Mouse (Mus musculus) limb, embryonic 14.5 days (tissue): ENCODE results near the gene Ankdd1a. TPM values are rescaled to one million over a fixed set of nuclear protein-coding genes. Genes with fewer than 3 reads are reported as not detected.

Source experiments
- ATAC-seq: fragments of 200-750 bp; cut with Nextera tagmentation; 2 replicates; pipeline ENCODE4 v1.8.0; 2017; ENCODE audit warnings: low read depth, moderate number of reproducible peaks, moderate TSS enrichment; ENCODE audit not compliant: low FRiP score
- DNase-seq: peaks from one replicate; pipeline ENCODE4 v3.0.0-alpha.2; 2015; ENCODE audit warnings: low spot score
- H3K27ac ChIP-seq: fragments of 300-500 bp; sonication (generic); replicated peaks from 2 replicates; pipeline ENCODE4 v1.5.1; 2014; ENCODE audit warnings: low read depth, mild to moderate bottlenecking, low read length, moderate library complexity, mixed read lengths
- H3K27me3 ChIP-seq: fragments of 300-500 bp; sonication (generic); 2 replicates; pipeline ENCODE4 v1.6.1; 2014; ENCODE audit warnings: low read length, mixed read lengths; ENCODE audit not compliant: control insufficient read depth, insufficient read depth
- H3K36me3 ChIP-seq: fragments of 300-500 bp; sonication (generic); 2 replicates; pipeline ENCODE4 v1.6.1; 2014; ENCODE audit warnings: mild to moderate bottlenecking, low read length, moderate library complexity, mixed read lengths; ENCODE audit not compliant: control insufficient read depth, insufficient read depth
- H3K4me1 ChIP-seq: fragments of 300-500 bp; sonication (generic); 2 replicates; pipeline ENCODE4 v1.6.1; 2014; ENCODE audit warnings: antibody characterized with exemption, low read length, mixed read lengths; ENCODE audit not compliant: control insufficient read depth, insufficient read depth
- H3K4me2 ChIP-seq: fragments of 300-500 bp; sonication (generic); replicated peaks from 2 replicates; pipeline ENCODE4 v1.6.1; 2014; ENCODE audit warnings: low read depth, mild to moderate bottlenecking, low read length, moderate library complexity; ENCODE audit not compliant: severe bottlenecking
- H3K4me3 ChIP-seq: fragments of 300-500 bp; sonication (generic); replicated peaks from 2 replicates; pipeline ENCODE4 v1.5.1; 2014; ENCODE audit warnings: low read length
- H3K9ac ChIP-seq: fragments of 300-500 bp; sonication (generic); 2 replicates; pipeline ENCODE4 v1.6.1; 2014; ENCODE audit warnings: mild to moderate bottlenecking, low read depth, low read length, moderate library complexity; ENCODE audit not compliant: severe bottlenecking
- H3K9me3 ChIP-seq: fragments of 300-500 bp; sonication (generic); 2 replicates; pipeline ENCODE4 v1.6.1; 2016; ENCODE audit warnings: low read length; ENCODE audit not compliant: control insufficient read depth
- POLR2A ChIP-seq: fragments of 200-500 bp; IDR thresholded peaks from 2 replicates; pipeline ENCODE4 v1.8.0; 2012; ENCODE audit warnings: inconsistent platforms, mild to moderate bottlenecking, moderate library complexity, borderline replicate concordance; ENCODE audit not compliant: insufficient read depth, insufficient read length; ENCODE audit errors: extremely low read depth
- WGBS: fragments of 180-500 bp; shearing (Covaris S2); extraction: QIAGEN DNeasy Blood & Tissue Kit; methylation state at CpG from one replicate; pipeline ENCODE4 v1.1.7; 2014; 5-methylcytosine and 5-hydroxymethylcytosine counted together
- polyA plus RNA-seq, 2 experiments: library from polyadenylated mRNA; depleted of rRNA in 1 of 2; stranded (reverse) in 1 of 2; unstranded in 1 of 2; fragments of >200 nt; fragmentation: Nextera tagmentation in 1 of 2; extraction: Ambion mirVana in 1 of 2; gene quantifications; 2 replicates each; pipeline versions ENCODE4 v1.2.1 to v1.2.3; 2012 to 2014

Ankdd1a gene
- polyA plus RNA-seq, 2 experiments, result 0.08 TPM; not detected in 1

DNA sequence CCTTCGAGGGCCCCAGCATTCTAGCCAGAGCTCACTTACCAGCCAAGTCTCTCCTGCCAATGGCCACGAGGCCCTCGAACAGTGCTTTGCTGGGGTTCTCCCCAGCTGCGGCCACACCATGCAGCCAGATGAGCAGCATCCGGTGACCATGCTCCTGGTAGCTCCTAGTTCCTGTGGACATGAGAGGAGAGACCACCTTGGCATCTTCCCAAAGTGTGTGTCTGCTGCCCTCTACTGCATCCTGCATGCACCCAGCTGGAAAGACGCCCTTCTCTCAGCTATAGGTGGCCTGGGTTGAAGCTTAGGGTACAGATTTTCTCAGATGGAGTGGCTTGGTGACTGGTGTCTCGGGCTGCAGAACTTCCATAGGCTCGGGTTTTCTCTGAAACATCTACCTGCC lies 17.8 kb downstream of the Ankdd1a start:
- Histone ChIP-seq H3K27me3 (no peaks in the 10 kb centered on the region), H3K36me3 (no peaks in the 10 kb centered on the region), H3K9me3 (no peaks in the 10 kb centered on the region), H3K4me3 (no peak overlapping the region), H3K9ac (no peak overlapping the region), H3K27ac (no peak overlapping the region), H3K4me1 (no peaks in the 10 kb centered on the region), H3K4me2 (no peak overlapping the region)
- 54% methylated on average over 8 of the region's 8 CpGs for WGBS
- no peak for TF ChIP-seq POLR2A
- DNase-seq, result peak; percentile 67
- no peak for ATAC-seq

DNA sequence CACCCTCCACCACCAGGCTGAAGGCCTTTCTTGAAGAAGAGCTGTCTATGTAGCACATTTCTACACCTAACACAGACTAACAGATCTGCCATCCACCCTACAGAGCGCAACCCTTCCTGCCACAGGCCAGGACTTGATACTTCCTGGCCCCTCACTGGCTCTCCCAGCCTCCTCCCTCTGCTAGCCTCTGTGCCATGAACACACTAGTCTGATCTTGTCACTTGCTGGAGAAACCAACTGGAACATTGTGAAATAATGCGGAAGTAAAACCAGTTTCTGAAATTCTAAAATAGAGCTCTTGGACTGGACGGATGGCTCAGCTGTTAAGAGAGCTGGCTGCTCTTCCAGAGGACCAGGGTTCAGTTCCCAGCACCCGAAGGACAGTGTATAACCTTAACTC lies 27.1 kb downstream of the Ankdd1a start:
- Histone ChIP-seq H3K4me1 (no peaks in the 10 kb centered on the region), H3K9ac (no peak overlapping the region), H3K9me3 (no peaks in the 10 kb centered on the region), H3K4me3 (no peak overlapping the region), H3K4me2 (no peak overlapping the region), H3K27me3 (no peaks in the 10 kb centered on the region), H3K36me3 (peaks cover 3% of the 10 kb centered on the region; the same call in 1 of the 2 replicates), H3K27ac (0 out of 2 replicates have a peak overlapping the region, but pooled peaks have one; percentile 33)
- TF ChIP-seq POLR2A, result no peak
- 88% methylated on average over 4 of the region's 4 CpGs for WGBS
- no peak for DNase-seq
- ATAC-seq, result no peak

GRCm38 (mm10) chr9:65492351-65492750 lies 27.6 kb downstream of the Ankdd1a start:
- Histone ChIP-seq H3K36me3 (peaks cover 7% of the 10 kb centered on the region; the same call in 1 of the 2 replicates), H3K27ac (0 out of 2 replicates have a peak overlapping the region, but pooled peaks have one; percentile 33), H3K9ac (no peak overlapping the region), H3K4me1 (no peaks in the 10 kb centered on the region), H3K4me3 (no peak overlapping the region), H3K27me3 (no peaks in the 10 kb centered on the region), H3K4me2 (no peak overlapping the region), H3K9me3 (no peaks in the 10 kb centered on the region)
- 79% methylated on average over 2 of the region's 2 CpGs for WGBS
- no peak for TF ChIP-seq POLR2A
- DNase-seq (no peak), ATAC-seq (no peak)

GRCm38 (mm10) chr9:65491476-65491875 lies 28.5 kb downstream of the Ankdd1a start:
- ATAC-seq, result no peak

GRCm38 (mm10) chr9:65480071-65480470 lies 39.9 kb downstream of the Ankdd1a start:
- WGBS, result 91% methylated on average over 5 of the region's 5 CpGs
- TF ChIP-seq POLR2A, result no peak
- H3K4me1 ChIP-seq, result no peaks in the 10 kb centered on the region
- ATAC-seq, result no peak
- H3K9me3 ChIP-seq, result no peaks in the 10 kb centered on the region
- DNase-seq, result no peak
- H3K27ac ChIP-seq, result no peak overlapping the region
- H3K36me3 ChIP-seq, result peaks cover 97% of the 10 kb centered on the region
- H3K4me2 ChIP-seq, result no peak overlapping the region
- no peak overlapping the region for H3K4me3 ChIP-seq
- H3K9ac ChIP-seq, result no peak overlapping the region
- no peaks in the 10 kb centered on the region for H3K27me3 ChIP-seq

More at GRCm38 (mm10) chr9:65491476-65491875, 28.5 kb downstream of the Ankdd1a start:
- H3K27ac ChIP-seq, result no peak overlapping the region
- no peaks in the 10 kb centered on the region for H3K27me3 ChIP-seq
- no peaks in the 10 kb centered on the region for H3K4me1 ChIP-seq
- no peak overlapping the region for H3K4me2 ChIP-seq
- H3K36me3 ChIP-seq, result peaks cover 15% of the 10 kb centered on the region; the same call in 1 of the 2 replicates
- H3K9ac ChIP-seq, result no peak overlapping the region
- WGBS, result 62% methylated on average over 3 of the region's 3 CpGs
- no peak for TF ChIP-seq POLR2A
- H3K4me3 ChIP-seq, result no peak overlapping the region
- no peaks in the 10 kb centered on the region for H3K9me3 ChIP-seq
- DNase-seq, result no peak

GRCm38 (mm10) chr9:65479158-65479557 lies 40.8 kb downstream of the Ankdd1a start:
- Histone ChIP-seq H3K27me3 (no peaks in the 10 kb centered on the region), H3K27ac (no peak overlapping the region), H3K9ac (no peak overlapping the region), H3K4me2 (no peak overlapping the region), H3K4me3 (no peak overlapping the region), H3K9me3 (no peaks in the 10 kb centered on the region), H3K4me1 (no peaks in the 10 kb centered on the region), H3K36me3 (peaks cover 97% of the 10 kb centered on the region)
- no peak for TF ChIP-seq POLR2A
- WGBS, result 90% methylated on average over 8 of the region's 8 CpGs
- ATAC-seq (no peak), DNase-seq (no peak)
